Mouse (Mus musculus): ENCODE data around the gene Itga6. TPM values are rescaled to one million over a fixed set of nuclear protein-coding genes. Genes with fewer than 3 reads are reported as not detected.

The Itga6 gene
- polyA plus RNA-seq, 1 experiment from 2014 or later: 45.0 TPM

DNA sequence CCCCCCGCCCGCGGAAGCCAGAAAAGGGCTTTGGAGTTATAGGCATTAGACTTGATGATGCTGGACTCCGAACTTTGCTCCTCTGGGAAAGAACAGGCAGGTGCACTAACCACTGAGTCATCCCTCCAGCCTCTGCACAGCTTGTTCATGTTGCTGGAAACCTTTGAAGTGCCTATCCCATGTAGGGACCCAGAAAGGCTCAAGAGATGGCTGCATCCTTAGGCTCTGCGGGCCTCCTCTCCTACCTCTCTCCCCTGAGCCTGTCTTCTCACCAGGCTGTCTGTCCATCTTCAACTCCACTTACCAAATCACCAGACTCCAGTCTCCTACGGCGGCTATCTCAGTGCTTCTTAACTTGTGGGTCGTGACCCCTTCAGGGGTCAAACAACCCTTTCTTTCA, 68.0 kb downstream of the Itga6 start:
- Histone ChIP-seq H3K9ac (replicated peaks; ENCODE audit: low read length) (no peak overlapping the region), H3K27ac (replicated peaks; ENCODE audit: low read depth, low read length) (no peak overlapping the region), H3K36me3 (replicated peaks; ENCODE audit: control insufficient read depth, insufficient read depth, low read depth, low read length) (no peaks in the 10 kb centered on the region), H3K4me2 (ENCODE audit: low read depth, low read length) (no peak overlapping the region), H3K9me3 (replicated peaks; ENCODE audit: control insufficient read depth, low read length) (no peaks in the 10 kb centered on the region), H3K27me3 (ENCODE audit: control insufficient read depth, insufficient read depth, low read length) (no peaks in the 10 kb centered on the region), H3K4me3 (ENCODE audit: low read depth, low read length) (no peak overlapping the region), H3K4me1 (ENCODE audit: control insufficient read depth, insufficient read depth, low read length) (no peaks in the 10 kb centered on the region; the same call in 1 of the 2 replicates)
- DNase-seq (ENCODE audit: low spot score) (no peak), ATAC-seq (replicated peaks; ENCODE audit: insufficient number of reproducible peaks, low FRiP score, low TSS enrichment, low read depth) (no peak)
- 76% methylated on average over 7 of the region's 8 CpGs for WGBS

DNA sequence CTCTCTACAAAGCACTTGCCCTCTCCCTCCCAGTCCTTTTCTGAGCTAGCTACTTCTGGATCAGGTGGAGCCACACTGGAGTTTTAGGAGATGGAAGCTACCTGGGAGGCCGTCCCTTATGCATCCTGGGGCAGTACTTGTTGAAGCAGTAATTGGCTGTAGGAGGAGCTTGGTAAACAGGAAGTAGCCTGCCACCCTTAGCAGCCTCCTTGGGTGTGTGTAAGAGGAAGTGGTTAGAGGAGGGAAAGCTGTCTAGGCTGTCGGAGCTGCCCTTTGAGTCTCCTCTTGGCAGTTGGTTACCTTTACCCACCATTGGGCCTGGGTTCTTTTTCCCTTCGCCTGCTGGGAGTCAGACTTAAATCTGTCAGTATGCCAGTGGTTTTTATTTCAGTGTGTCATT, 68.6 kb downstream of the Itga6 start:
- Histone ChIP-seq H3K27me3 (ENCODE audit: control insufficient read depth, insufficient read depth, low read length) (no peaks in the 10 kb centered on the region), H3K4me3 (ENCODE audit: low read depth, low read length) (no peak overlapping the region), H3K4me2 (ENCODE audit: low read depth, low read length) (no peak overlapping the region), H3K9me3 (replicated peaks; ENCODE audit: control insufficient read depth, low read length) (no peaks in the 10 kb centered on the region), H3K4me1 (ENCODE audit: control insufficient read depth, insufficient read depth, low read length) (no peaks in the 10 kb centered on the region; the same call in 1 of the 2 replicates), H3K9ac (replicated peaks; ENCODE audit: low read length) (no peak overlapping the region), H3K27ac (replicated peaks; ENCODE audit: low read depth, low read length) (no peak overlapping the region), H3K36me3 (replicated peaks; ENCODE audit: control insufficient read depth, insufficient read depth, low read depth, low read length) (no peaks in the 10 kb centered on the region)
- DNase-seq (ENCODE audit: low spot score) (no peak), ATAC-seq (replicated peaks; ENCODE audit: insufficient number of reproducible peaks, low FRiP score, low TSS enrichment, low read depth) (no peak)
- 39% methylated on average over 3 of the region's 3 CpGs for WGBS

DNA sequence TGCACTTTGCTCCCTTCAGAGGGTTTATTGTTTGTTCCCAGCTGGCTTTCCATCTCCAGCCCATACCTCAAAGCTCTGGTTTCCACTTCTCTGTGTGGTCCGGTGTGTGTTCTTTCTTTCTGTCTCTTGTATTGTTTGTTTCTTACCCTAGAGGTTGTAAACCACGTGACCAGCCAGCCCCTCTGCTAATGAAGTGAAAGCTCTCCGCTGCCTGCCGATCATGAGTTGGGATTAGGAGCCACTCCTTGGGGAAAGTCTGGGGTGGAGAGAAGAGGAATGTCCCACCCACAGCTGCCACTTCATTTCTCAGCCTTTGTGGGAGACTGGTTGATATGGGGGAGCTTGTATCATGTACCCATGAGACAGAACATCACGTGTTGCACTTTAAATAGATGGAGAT, 69.9 kb downstream of the Itga6 start:
- no peak overlapping the region for H3K4me2 ChIP-seq (ENCODE audit: low read depth, low read length)
- 29% methylated on average over 5 of the region's 5 CpGs for WGBS
- H3K4me1 ChIP-seq (ENCODE audit: control insufficient read depth, insufficient read depth, low read length): no peaks in the 10 kb centered on the region; the same call in 1 of the 2 replicates
- H3K9ac ChIP-seq (replicated peaks; ENCODE audit: low read length): no peak overlapping the region
- no peak for ATAC-seq (replicated peaks; ENCODE audit: insufficient number of reproducible peaks, low FRiP score, low TSS enrichment, low read depth)
- H3K36me3 ChIP-seq (replicated peaks; ENCODE audit: control insufficient read depth, insufficient read depth, low read depth, low read length): no peaks in the 10 kb centered on the region
- no peak overlapping the region for H3K4me3 ChIP-seq (ENCODE audit: low read depth, low read length)
- no peaks in the 10 kb centered on the region for H3K9me3 ChIP-seq (replicated peaks; ENCODE audit: control insufficient read depth, low read length)
- no peaks in the 10 kb centered on the region for H3K27me3 ChIP-seq (ENCODE audit: control insufficient read depth, insufficient read depth, low read length)
- peak; percentile 14 for DNase-seq (ENCODE audit: low spot score)
- H3K27ac ChIP-seq (replicated peaks; ENCODE audit: low read depth, low read length): no peak overlapping the region

DNA sequence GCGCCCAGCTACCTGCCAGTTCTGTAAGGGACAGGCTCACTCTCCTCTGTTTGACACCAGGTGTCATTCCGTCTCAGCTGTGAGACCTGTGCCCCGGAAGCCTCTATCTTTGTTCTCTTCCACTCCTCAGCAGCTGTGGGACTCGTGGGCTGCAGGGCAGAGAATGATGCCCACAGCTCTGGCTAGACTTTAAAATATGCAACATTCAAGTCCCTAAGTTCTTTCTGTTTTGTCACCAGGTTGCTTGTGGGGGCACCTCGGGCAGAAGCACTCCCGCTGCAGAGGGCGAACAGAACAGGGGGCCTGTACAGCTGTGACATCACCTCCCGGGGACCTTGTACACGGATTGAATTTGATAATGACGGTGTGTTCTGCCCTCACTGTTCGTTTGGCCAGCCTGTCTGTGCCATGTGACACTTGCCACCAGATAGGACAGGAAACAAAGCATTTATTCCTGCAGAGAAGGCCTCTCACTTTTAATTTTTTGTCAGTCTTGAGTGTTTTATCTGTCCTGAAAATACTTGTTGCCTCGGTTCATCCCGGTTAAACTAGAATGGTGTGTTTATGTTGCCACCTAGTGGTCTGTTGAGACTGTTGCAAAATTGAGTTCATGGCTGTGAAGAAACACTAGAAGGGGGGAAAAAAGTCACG, 71.1 kb downstream of the Itga6 start:
- no peak overlapping the region for H3K4me3 ChIP-seq (ENCODE audit: low read depth, low read length)
- 0 out of 2 replicates have a peak overlapping the region, but pooled peaks have one; percentile 25 for H3K9ac ChIP-seq (replicated peaks; ENCODE audit: low read length)
- 28% methylated on average over 14 of the region's 14 CpGs for WGBS
- no peaks in the 10 kb centered on the region; the same call in 1 of the 2 replicates for H3K4me1 ChIP-seq (ENCODE audit: control insufficient read depth, insufficient read depth, low read length)
- H3K27me3 ChIP-seq (ENCODE audit: control insufficient read depth, insufficient read depth, low read length): no peaks in the 10 kb centered on the region
- DNase-seq (ENCODE audit: low spot score) (peak; percentile 86), ATAC-seq (replicated peaks; ENCODE audit: insufficient number of reproducible peaks, low FRiP score, low TSS enrichment, low read depth) (no peak)
- H3K9me3 ChIP-seq (replicated peaks; ENCODE audit: control insufficient read depth, low read length): no peaks in the 10 kb centered on the region
- no peak overlapping the region for H3K27ac ChIP-seq (replicated peaks; ENCODE audit: low read depth, low read length)
- H3K4me2 ChIP-seq (ENCODE audit: low read depth, low read length): peak overlapping the region; percentile 29
- no peaks in the 10 kb centered on the region for H3K36me3 ChIP-seq (replicated peaks; ENCODE audit: control insufficient read depth, insufficient read depth, low read depth, low read length)

DNA sequence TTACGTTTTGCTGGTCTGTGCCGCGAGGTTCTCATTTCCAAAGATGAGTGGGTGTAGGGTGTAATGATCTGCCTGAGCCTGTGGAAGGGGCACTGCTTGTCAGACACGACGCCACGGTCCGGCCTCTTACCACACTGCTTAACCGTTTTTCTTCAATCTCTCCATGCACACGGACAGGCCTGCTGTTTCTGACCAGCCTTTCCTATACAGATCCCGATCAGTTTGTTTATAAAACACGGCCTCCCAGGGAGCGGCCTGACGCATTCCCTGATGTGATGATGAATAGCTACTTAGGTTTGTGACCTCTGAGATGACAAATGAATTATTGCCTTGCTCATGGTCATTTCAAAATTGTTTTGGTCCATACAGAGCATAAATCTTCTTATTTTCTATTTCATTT, 78.7 kb downstream of the Itga6 start:
- ATAC-seq (replicated peaks; ENCODE audit: insufficient number of reproducible peaks, low FRiP score, low TSS enrichment, low read depth) (no peak), DNase-seq (ENCODE audit: low spot score) (no peak)
- Histone ChIP-seq H3K27ac (replicated peaks; ENCODE audit: low read depth, low read length) (no peak overlapping the region), H3K27me3 (ENCODE audit: control insufficient read depth, insufficient read depth, low read length) (no peaks in the 10 kb centered on the region), H3K4me1 (ENCODE audit: control insufficient read depth, insufficient read depth, low read length) (no peaks in the 10 kb centered on the region), H3K9me3 (replicated peaks; ENCODE audit: control insufficient read depth, low read length) (no peaks in the 10 kb centered on the region), H3K4me2 (ENCODE audit: low read depth, low read length) (no peak overlapping the region), H3K9ac (replicated peaks; ENCODE audit: low read length) (no peak overlapping the region), H3K36me3 (replicated peaks; ENCODE audit: control insufficient read depth, insufficient read depth, low read depth, low read length) (no peaks in the 10 kb centered on the region), H3K4me3 (ENCODE audit: low read depth, low read length) (no peak overlapping the region)
- 71% methylated on average over 13 of the region's 13 CpGs for WGBS

DNA sequence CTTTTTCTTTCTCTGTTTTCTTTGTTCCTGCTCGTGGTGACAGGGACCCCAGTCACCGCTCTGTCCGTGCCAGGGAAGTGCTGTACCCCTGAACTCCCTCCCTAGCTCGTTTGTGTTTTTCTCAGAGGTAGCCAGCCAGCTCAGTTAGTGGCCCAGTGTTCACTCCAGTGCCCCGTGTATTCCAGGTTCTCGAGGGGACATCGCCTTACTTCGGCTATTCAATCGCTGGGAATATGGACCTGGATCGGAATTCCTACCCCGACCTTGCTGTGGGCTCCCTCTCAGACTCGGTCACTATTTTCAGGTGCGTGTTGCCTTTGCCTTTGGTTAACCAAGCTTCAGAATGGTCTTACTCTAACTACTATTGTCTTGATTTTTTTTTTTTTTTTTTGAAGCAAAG, 82.3 kb downstream of the Itga6 start:
- Histone ChIP-seq H3K36me3 (replicated peaks; ENCODE audit: control insufficient read depth, insufficient read depth, low read depth, low read length) (no peaks in the 10 kb centered on the region), H3K4me3 (ENCODE audit: low read depth, low read length) (no peak overlapping the region), H3K9me3 (replicated peaks; ENCODE audit: control insufficient read depth, low read length) (no peaks in the 10 kb centered on the region), H3K4me1 (ENCODE audit: control insufficient read depth, insufficient read depth, low read length) (no peaks in the 10 kb centered on the region), H3K27me3 (ENCODE audit: control insufficient read depth, insufficient read depth, low read length) (no peaks in the 10 kb centered on the region), H3K9ac (replicated peaks; ENCODE audit: low read length) (no peak overlapping the region), H3K4me2 (ENCODE audit: low read depth, low read length) (no peak overlapping the region), H3K27ac (replicated peaks; ENCODE audit: low read depth, low read length) (no peak overlapping the region)
- ATAC-seq (replicated peaks; ENCODE audit: insufficient number of reproducible peaks, low FRiP score, low TSS enrichment, low read depth) (no peak), DNase-seq (ENCODE audit: low spot score) (no peak)
- 85% methylated on average over 13 of the region's 13 CpGs for WGBS

DNA sequence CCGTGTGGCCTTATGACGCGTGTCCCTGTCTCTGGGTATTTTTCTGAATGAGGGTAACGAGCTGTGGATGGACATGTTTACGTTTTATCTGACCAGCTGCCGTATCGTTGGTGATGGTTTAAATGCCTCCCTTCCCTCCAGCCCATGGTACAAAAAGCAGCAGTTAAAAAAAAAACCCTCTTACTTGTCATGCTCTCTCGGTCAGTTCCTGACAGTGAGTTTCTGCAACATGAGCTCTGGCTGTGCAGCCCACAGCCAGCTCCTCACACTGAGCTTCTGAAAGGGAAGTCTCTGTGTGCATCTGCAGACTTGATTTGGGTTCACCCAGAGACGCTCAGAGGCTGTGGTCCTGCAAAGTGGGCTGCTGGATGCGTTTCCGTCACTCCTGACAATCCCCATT, 83.5 kb downstream of the Itga6 start:
- no peak overlapping the region for H3K4me3 ChIP-seq (ENCODE audit: low read depth, low read length)
- no peak overlapping the region for H3K27ac ChIP-seq (replicated peaks; ENCODE audit: low read depth, low read length)
- DNase-seq (ENCODE audit: low spot score) (no peak), ATAC-seq (replicated peaks; ENCODE audit: insufficient number of reproducible peaks, low FRiP score, low TSS enrichment, low read depth) (no peak)
- H3K9ac ChIP-seq (replicated peaks; ENCODE audit: low read length): no peak overlapping the region
- no peaks in the 10 kb centered on the region for H3K4me1 ChIP-seq (ENCODE audit: control insufficient read depth, insufficient read depth, low read length)
- H3K36me3 ChIP-seq (replicated peaks; ENCODE audit: control insufficient read depth, insufficient read depth, low read depth, low read length): no peaks in the 10 kb centered on the region
- H3K27me3 ChIP-seq (ENCODE audit: control insufficient read depth, insufficient read depth, low read length): no peaks in the 10 kb centered on the region
- WGBS: 50% methylated on average over 11 of the region's 11 CpGs
- no peak overlapping the region for H3K4me2 ChIP-seq (ENCODE audit: low read depth, low read length)
- no peaks in the 10 kb centered on the region for H3K9me3 ChIP-seq (replicated peaks; ENCODE audit: control insufficient read depth, low read length)

DNA sequence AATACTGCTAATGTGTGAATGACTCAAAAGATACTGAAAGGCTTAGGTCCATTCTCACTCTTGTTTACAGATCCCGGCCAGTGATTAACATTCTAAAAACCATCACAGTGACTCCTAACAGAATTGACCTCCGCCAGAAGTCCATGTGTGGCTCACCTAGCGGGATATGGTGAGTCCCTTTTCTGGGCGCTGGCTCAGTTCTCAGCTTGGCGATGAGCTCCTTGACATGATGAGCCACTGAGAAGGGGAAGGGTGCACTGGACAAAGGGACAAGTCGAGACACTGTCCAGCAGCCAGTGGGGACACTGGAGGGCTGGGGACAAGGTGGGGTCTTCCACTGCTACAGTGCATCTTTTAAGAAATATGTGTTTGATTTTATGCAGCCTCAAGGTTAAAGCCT, 88.2 kb downstream of the Itga6 start:
- Histone ChIP-seq H3K9me3 (replicated peaks; ENCODE audit: control insufficient read depth, low read length) (no peaks in the 10 kb centered on the region), H3K9ac (replicated peaks; ENCODE audit: low read length) (no peak overlapping the region), H3K4me1 (ENCODE audit: control insufficient read depth, insufficient read depth, low read length) (no peaks in the 10 kb centered on the region), H3K4me2 (ENCODE audit: low read depth, low read length) (no peak overlapping the region), H3K27me3 (ENCODE audit: control insufficient read depth, insufficient read depth, low read length) (no peaks in the 10 kb centered on the region), H3K4me3 (ENCODE audit: low read depth, low read length) (no peak overlapping the region), H3K27ac (replicated peaks; ENCODE audit: low read depth, low read length) (no peak overlapping the region), H3K36me3 (replicated peaks; ENCODE audit: control insufficient read depth, insufficient read depth, low read depth, low read length) (no peaks in the 10 kb centered on the region)
- no peak for DNase-seq (ENCODE audit: low spot score)
- WGBS: 83% methylated on average over 6 of the region's 6 CpGs
- ATAC-seq (replicated peaks; ENCODE audit: insufficient number of reproducible peaks, low FRiP score, low TSS enrichment, low read depth): no peak

Data from embryonic facial prominence, embryonic 11.5 days (tissue).